Mouse (Mus musculus) liver, embryonic 16.5 days (tissue): ENCODE results near the gene Tssk2. TPM values are rescaled to one million over a fixed set of nuclear protein-coding genes. Genes with fewer than 3 reads are reported as not detected.

ENCODE experiments used
- ATAC-seq: fragments of 200-750 bp; cut with Nextera tagmentation; 2 replicates; pipeline ENCODE4 v1.8.0; 2017; ENCODE audit warnings: low read depth, mild to moderate bottlenecking, moderate number of reproducible peaks, moderate library complexity
- H3K27ac ChIP-seq: fragments of 300-500 bp; sonication (generic); 2 replicates; pipeline ENCODE4 v1.5.1; 2014; ENCODE audit warnings: mild to moderate bottlenecking, low read length
- H3K27me3 ChIP-seq: fragments of 300-500 bp; sonication (generic); 2 replicates; pipeline ENCODE4 v1.6.1; 2014; ENCODE audit warnings: low read depth, low read length, mixed read lengths; ENCODE audit not compliant: control insufficient read depth, insufficient read depth
- H3K36me3 ChIP-seq: fragments of 300-500 bp; sonication (generic); 2 replicates; pipeline ENCODE4 v1.6.1; 2014; ENCODE audit warnings: mild to moderate bottlenecking; ENCODE audit not compliant: control insufficient read depth, insufficient read depth
- H3K4me1 ChIP-seq: fragments of 300-500 bp; sonication (generic); 2 replicates; pipeline ENCODE4 v1.6.1; 2014; ENCODE audit warnings: low read depth, low read length, mixed read lengths; ENCODE audit not compliant: control insufficient read depth
- H3K4me2 ChIP-seq: fragments of 300-500 bp; sonication (generic); 2 replicates; pipeline ENCODE4 v1.6.1; 2014; ENCODE audit warnings: low read depth, low read length, mixed read lengths
- H3K4me3 ChIP-seq: fragments of 300-500 bp; sonication (generic); 2 replicates; pipeline ENCODE4 v1.5.1; 2014; ENCODE audit warnings: low read depth, mild to moderate bottlenecking, low read length
- H3K9ac ChIP-seq: fragments of 300-500 bp; sonication (generic); 2 replicates; pipeline ENCODE4 v1.6.1; 2014; ENCODE audit warnings: low read depth, low read length
- H3K9me3 ChIP-seq: fragments of 300-500 bp; sonication (generic); replicated peaks from 2 replicates; pipeline ENCODE4 v1.6.1; 2016; ENCODE audit warnings: low read length; ENCODE audit not compliant: control insufficient read depth
- WGBS: fragments of 180-500 bp; shearing (Covaris S2); extraction: QIAGEN DNeasy Blood & Tissue Kit; methylation state at CpG from one replicate; pipeline ENCODE4 v1.1.7; 2014; ENCODE audit not compliant: insufficient replicate concordance; 5-methylcytosine and 5-hydroxymethylcytosine counted together
- polyA plus RNA-seq: library from polyadenylated mRNA; unstranded; fragments of >200 nt; fragmentation: Nextera tagmentation; extraction: Ambion mirVana; gene quantifications from 2 replicates; pipeline ENCODE4 v1.2.1, GENCODE M21; 2015

The Tssk2 gene
- polyA plus RNA-seq, 1 experiment from 2014 or later = not detected

DNA sequence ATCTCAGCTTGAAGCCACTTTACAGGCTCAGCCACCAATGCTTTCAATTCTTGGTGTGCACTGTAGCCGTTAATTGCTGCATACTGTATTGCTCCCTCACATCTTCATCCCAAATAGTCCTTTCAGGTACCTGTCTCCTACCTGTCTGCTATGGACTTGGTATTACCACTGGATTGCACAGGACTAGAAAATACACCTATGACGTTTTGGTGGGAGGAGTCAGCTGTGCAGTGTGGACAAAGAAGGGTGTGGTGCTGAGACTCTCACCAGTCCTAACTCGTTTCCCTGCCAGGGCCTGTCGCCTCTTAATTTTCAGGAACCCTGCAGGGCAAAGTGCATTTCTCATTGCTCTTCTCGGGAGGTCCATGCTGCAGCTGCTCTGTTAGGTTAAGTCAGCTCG, 32.7 kb upstream of the Tssk2 start:
- peaks cover 1% of the 10 kb centered on the region for H3K4me1 ChIP-seq
- H3K27ac ChIP-seq = no peak overlapping the region
- H3K4me3 ChIP-seq = no peak overlapping the region
- no peak overlapping the region for H3K4me2 ChIP-seq
- H3K36me3 ChIP-seq = no peaks in the 10 kb centered on the region
- no peak overlapping the region for H3K9ac ChIP-seq
- H3K27me3 ChIP-seq = no peaks in the 10 kb centered on the region
- H3K9me3 ChIP-seq = no peaks in the 10 kb centered on the region
- ATAC-seq = no peak
- WGBS = 49% methylated on average over 6 of the region's 6 CpGs

DNA sequence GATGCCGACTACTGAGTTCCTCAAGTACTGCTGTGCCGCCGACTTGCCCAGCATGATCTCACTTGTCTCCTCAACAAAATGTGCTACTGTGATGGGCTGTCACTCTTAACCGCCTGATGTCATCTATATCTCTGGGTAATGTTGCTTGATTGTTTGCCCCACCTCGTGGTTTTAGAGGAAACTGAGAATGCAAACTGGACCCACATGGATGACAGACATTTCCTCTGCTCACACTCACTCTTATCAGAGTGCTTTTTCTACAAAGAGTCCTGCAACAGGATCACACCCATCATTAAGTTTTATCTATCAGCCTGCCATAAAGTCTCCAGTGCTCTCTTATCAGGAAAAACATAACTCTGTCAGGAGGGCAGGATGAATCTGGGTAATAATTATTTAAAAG, 27.2 kb upstream of the Tssk2 start:
- 32% methylated on average over 5 of the region's 5 CpGs for WGBS
- peak; percentile 77 for ATAC-seq
- Histone ChIP-seq H3K27me3 (no peaks in the 10 kb centered on the region), H3K4me3 (no peak overlapping the region), H3K27ac (no peak overlapping the region), H3K4me2 (peak overlapping the region; percentile 32), H3K9me3 (no peaks in the 10 kb centered on the region), H3K36me3 (peaks cover 6% of the 10 kb centered on the region), H3K9ac (no peak overlapping the region), H3K4me1 (peaks cover 30% of the 10 kb centered on the region)

DNA sequence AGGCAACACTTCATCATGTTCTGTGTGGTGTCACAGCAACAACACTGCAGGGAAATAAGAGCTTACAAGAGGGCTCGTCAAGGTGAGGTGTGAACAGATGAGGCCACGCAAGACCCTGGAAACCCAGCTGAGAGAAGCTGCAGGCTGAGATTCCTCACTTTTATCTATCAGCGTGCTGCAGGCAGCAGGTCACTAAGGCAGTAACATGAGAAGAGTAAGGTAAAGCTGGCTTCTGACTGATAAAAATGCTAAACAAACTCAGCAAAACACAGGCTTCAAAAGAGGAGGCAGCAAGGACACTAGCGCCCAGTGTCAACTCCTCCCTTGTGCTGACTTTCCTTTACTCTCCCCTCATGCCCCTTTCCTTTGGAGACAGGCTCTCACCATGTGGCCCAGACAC, 25.4 kb upstream of the Tssk2 start:
- Histone ChIP-seq H3K36me3 (peaks cover 6% of the 10 kb centered on the region), H3K27me3 (no peaks in the 10 kb centered on the region), H3K4me2 (no peak overlapping the region), H3K4me3 (no peak overlapping the region), H3K4me1 (peaks cover 30% of the 10 kb centered on the region), H3K27ac (no peak overlapping the region), H3K9ac (no peak overlapping the region), H3K9me3 (no peaks in the 10 kb centered on the region)
- WGBS = 23% methylated on average over 4 of the region's 4 CpGs
- ATAC-seq = peak; percentile 20; the same call in 1 of the 2 replicates

DNA sequence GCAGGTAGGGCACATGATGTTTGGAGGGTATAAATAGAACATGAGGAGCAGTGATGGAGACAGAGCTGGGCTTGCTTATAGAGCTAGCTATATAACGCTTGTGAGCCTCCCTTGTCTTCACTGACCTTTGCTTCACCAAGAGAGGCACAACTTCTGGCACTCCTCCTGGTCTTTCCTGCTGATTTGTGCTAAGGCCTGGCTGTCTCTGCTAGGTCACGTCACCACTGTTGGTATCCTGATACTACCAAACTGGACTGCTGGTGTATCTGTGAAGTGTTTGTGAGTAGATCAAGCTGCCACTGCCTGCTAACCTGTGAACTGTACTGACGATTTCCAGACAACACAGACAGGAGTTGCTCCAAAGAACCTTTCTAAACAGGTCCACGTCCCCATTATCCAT, 23.3 kb upstream of the Tssk2 start:
- Histone ChIP-seq H3K27ac (no peak overlapping the region), H3K36me3 (peaks cover 6% of the 10 kb centered on the region), H3K4me3 (no peak overlapping the region), H3K4me1 (peaks cover 30% of the 10 kb centered on the region), H3K27me3 (no peaks in the 10 kb centered on the region), H3K9me3 (no peaks in the 10 kb centered on the region), H3K4me2 (no peak overlapping the region), H3K9ac (no peak overlapping the region)
- ATAC-seq = no peak
- WGBS = 74% methylated on average over 4 of the region's 4 CpGs

DNA sequence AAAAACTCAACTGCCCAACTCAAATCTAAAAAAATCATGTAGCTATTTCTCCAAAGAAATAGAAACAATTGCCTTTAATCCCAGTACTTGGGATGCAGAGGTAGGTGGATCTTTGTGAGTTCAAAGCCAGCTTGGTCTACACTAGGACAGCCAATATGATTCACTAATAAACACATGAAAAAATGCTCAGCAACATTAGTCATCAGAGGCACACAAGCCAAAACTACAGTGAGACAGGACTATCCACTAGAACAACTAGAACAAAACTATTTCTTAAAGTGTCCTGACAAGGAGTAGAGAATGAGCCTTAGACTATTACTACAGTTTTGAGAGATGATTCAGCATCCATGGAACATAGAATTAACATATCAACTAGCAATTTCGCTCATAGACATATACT, 22.3 kb upstream of the Tssk2 start:
- H3K9ac ChIP-seq = no peak overlapping the region
- no peak overlapping the region for H3K27ac ChIP-seq
- H3K4me1 ChIP-seq = peaks cover 26% of the 10 kb centered on the region
- H3K36me3 ChIP-seq = peaks cover 6% of the 10 kb centered on the region
- 63% methylated on average over 1 of the region's 1 CpGs for WGBS
- no peak for ATAC-seq
- no peak overlapping the region for H3K4me2 ChIP-seq
- no peaks in the 10 kb centered on the region for H3K9me3 ChIP-seq
- no peaks in the 10 kb centered on the region for H3K27me3 ChIP-seq
- H3K4me3 ChIP-seq = no peak overlapping the region

DNA sequence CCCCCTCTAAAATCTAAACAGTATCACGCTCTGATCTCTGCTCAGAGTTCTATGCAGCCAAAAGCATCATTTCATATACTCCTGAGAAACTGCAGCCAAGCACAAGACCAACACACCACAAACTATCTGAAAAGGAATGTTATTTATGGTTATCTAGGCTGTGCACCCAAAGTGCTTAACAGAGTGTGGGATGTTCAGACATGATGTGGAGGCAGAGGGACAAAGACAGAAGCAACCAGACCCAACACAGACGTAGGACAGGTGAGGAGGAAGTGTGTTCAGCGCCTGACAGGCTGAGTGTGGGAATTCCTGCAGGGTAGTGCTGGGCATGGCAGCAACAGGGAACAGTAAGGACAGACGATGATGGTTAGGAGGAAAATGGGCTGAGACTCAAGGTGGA, 18.9 kb upstream of the Tssk2 start:
- Histone ChIP-seq H3K4me2 (no peak overlapping the region), H3K9ac (no peak overlapping the region), H3K4me1 (no peaks in the 10 kb centered on the region; the same call in none of the 2 replicates), H3K27ac (no peak overlapping the region), H3K36me3 (no peaks in the 10 kb centered on the region), H3K4me3 (no peak overlapping the region), H3K27me3 (no peaks in the 10 kb centered on the region), H3K9me3 (no peaks in the 10 kb centered on the region)
- no peak for ATAC-seq
- whole genome bisulfite sequencing = 83% methylated on average over 4 of the region's 4 CpGs

DNA sequence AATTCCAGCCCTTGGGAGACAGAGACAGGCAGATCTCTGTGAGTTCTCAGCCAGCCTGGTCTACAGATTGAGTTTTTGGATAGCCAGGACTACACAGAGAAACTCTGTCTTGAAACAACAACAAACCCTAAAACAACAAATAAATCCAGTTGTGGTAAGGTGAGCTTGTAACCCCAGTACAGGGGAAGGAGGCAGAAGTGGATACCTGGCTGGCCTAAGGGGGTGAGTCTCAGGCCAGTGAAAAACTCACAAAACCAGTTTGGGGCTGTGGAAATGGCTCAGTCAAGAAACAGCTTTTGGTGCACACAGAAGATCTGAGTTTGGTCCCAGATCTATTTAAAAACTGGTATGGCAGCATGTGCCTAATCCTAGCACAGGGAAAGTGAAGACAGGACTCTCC, 16.2 kb upstream of the Tssk2 start:
- H3K4me3 ChIP-seq = no peak overlapping the region
- H3K36me3 ChIP-seq = no peaks in the 10 kb centered on the region
- no peaks in the 10 kb centered on the region for H3K27me3 ChIP-seq
- no peak overlapping the region for H3K4me2 ChIP-seq
- H3K27ac ChIP-seq = no peak overlapping the region
- no peak overlapping the region for H3K9ac ChIP-seq
- no peak for ATAC-seq
- no peaks in the 10 kb centered on the region for H3K9me3 ChIP-seq
- peaks cover 4% of the 10 kb centered on the region for H3K4me1 ChIP-seq

DNA sequence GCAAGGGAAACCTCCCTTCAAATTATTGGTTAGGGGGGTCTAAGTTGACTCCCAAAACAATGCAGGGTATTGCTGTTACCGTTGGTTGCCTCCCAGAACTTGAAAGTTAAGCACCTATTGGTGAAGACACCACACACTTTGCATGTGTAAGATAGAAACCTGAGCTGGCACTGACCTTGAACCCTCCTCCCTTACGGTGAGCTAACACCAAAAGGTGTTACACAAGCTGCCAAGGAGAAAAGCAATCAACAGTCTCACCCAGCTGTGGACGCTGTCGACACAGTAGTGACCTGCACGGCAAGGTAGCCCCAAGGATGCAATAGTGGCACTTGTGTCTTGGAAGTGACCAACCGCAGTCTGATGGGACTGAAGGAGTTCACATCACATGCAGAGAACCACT, 14.3 kb upstream of the Tssk2 start:
- Histone ChIP-seq H3K9ac (no peak overlapping the region), H3K36me3 (no peaks in the 10 kb centered on the region), H3K27ac (no peak overlapping the region), H3K4me2 (no peak overlapping the region), H3K4me1 (peaks cover 4% of the 10 kb centered on the region), H3K9me3 (no peaks in the 10 kb centered on the region), H3K27me3 (no peaks in the 10 kb centered on the region), H3K4me3 (no peak overlapping the region)
- no peak for ATAC-seq
- WGBS = 83% methylated on average over 6 of the region's 6 CpGs

DNA sequence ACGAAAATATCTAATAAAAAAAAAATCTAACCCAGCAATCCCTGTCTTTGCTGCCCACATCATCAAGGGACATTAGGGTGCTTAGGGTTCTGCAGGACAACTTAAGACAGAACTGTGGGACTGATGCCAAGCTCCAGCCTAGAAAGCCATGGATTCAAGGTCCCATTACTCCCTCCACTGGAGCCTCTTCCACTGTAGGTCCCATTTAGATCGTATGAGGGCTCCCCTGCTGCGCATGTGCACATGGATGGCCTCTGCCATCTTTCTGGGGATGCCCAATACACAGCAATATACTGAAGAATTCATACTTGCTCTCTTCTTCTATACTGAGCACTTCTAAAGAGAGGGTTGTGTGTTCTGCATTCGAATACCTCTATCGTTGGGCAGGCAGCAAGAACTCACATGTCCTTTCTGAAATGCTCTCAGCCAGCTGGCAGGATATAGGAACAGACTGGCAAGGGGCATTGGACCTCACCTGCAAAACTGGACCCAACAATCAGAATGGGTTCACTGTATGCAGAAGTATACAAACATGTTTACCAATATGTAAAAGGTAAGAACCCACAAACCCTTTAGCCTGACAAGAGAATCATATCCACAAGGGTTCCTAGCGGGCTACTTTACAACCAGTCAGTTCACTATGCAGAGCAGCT, 8.6 kb upstream of the Tssk2 start:
- H3K27ac ChIP-seq = no peak overlapping the region
- H3K9me3 ChIP-seq = no peaks in the 10 kb centered on the region
- H3K9ac ChIP-seq = no peak overlapping the region
- WGBS = 78% methylated on average over 6 of the region's 6 CpGs
- peak overlapping the region; percentile 99 for H3K4me3 ChIP-seq
- H3K27me3 ChIP-seq = no peaks in the 10 kb centered on the region
- ATAC-seq = no peak
- H3K36me3 ChIP-seq = no peaks in the 10 kb centered on the region
- H3K4me1 ChIP-seq = peaks cover 23% of the 10 kb centered on the region
- H3K4me2 ChIP-seq = peak overlapping the region; percentile 86
